Mouse (Mus musculus) thymus, adult 2 months (tissue): ENCODE results near the gene Gm20388.

Source experiments
- CTCF ChIP-seq: fragments of 200-500 bp; IDR thresholded peaks from 2 replicates; pipeline ENCODE4 v1.5.1; 2012; ENCODE audit warnings: mild to moderate bottlenecking, control low read depth, low read length, moderate library complexity, borderline replicate concordance; ENCODE audit not compliant: control insufficient read depth, poor library complexity, insufficient read depth; ENCODE audit errors: extremely low read depth
- POLR2A ChIP-seq: fragments of 200-500 bp; IDR thresholded peaks from 2 replicates; pipeline ENCODE4 v1.6.1; 2012; ENCODE audit warnings: mild to moderate bottlenecking, low read length, control low read depth, moderate library complexity; ENCODE audit not compliant: control insufficient read depth, poor library complexity, insufficient read depth; ENCODE audit errors: extremely low read depth

- no peak for TF ChIP-seq CTCF
- TF ChIP-seq POLR2A: no peak
Measured at GRCm38 (mm10) chr8:120792710-120793109, 882.1 kb downstream of the Gm20388 start.
